Mouse (Mus musculus) liver, embryonic 14.5 days (tissue): ENCODE data around the gene Egln3. TPM values are rescaled to one million over a fixed set of nuclear protein-coding genes. Genes with fewer than 3 reads are reported as not detected.

Experiments
- ATAC-seq: fragments of 200-750 bp; cut with Nextera tagmentation; 2 replicates; pipeline ENCODE4 v1.8.0; 2017; ENCODE audit warnings: moderate number of reproducible peaks, mild to moderate bottlenecking, moderate library complexity; ENCODE audit not compliant: insufficient read depth
- DNase-seq, 3 experiments: peaks; one replicate each; pipeline ENCODE4 v3.0.0-alpha.2; 2012 to 2013; ENCODE audit warnings: low read depth in 3 of 3, low spot score in 3 of 3
- H3K27ac ChIP-seq: fragments of 300-500 bp; sonication (generic); 2 replicates; pipeline ENCODE4 v1.5.1; 2014; ENCODE audit warnings: moderate library complexity, mild to moderate bottlenecking, control low read depth, inconsistent platforms
- H3K27me3 ChIP-seq: fragments of 300-500 bp; sonication (generic); 2 replicates; pipeline ENCODE4 v1.6.1; 2014; ENCODE audit warnings: mild to moderate bottlenecking, low read length, moderate library complexity; ENCODE audit not compliant: control insufficient read depth, insufficient read depth
- H3K36me3 ChIP-seq: fragments of 300-500 bp; sonication (generic); replicated peaks from 2 replicates; pipeline ENCODE4 v1.6.1; 2014; ENCODE audit warnings: low read depth; ENCODE audit not compliant: control insufficient read depth, insufficient read depth
- H3K4me1 ChIP-seq, 2 experiments: fragments of 200-500 bp in 1 of 2; fragments of 300-500 bp in 1 of 2; sonication (generic) in 1 of 2; replicated peaks; 2 replicates each; pipeline ENCODE4 v1.6.1; 2012 to 2014; ENCODE audit warnings: antibody characterized with exemption in 1 of 2, inconsistent platforms in 1 of 2, low read length in 1 of 2; ENCODE audit not compliant: control insufficient read depth in 2 of 2, insufficient read depth in 2 of 2
- H3K4me2 ChIP-seq: fragments of 300-500 bp; sonication (generic); 2 replicates; pipeline ENCODE4 v1.6.1; 2014; ENCODE audit warnings: low read depth, mild to moderate bottlenecking, control low read depth, moderate library complexity
- H3K4me3 ChIP-seq, 2 experiments: fragments of 200-500 bp in 1 of 2; fragments of 300-500 bp in 1 of 2; sonication (generic) in 1 of 2; 2 replicates each; pipeline ENCODE4 v1.5.1; 2012 to 2014; ENCODE audit warnings: low read depth in 2 of 2, low read length in 2 of 2, mild to moderate bottlenecking in 2 of 2, control low read depth in 1 of 2, inconsistent platforms in 1 of 2, moderate library complexity in 1 of 2; ENCODE audit not compliant: insufficient read depth in 1 of 2
- H3K9ac ChIP-seq: fragments of 300-500 bp; sonication (generic); replicated peaks from 2 replicates; pipeline ENCODE4 v1.6.1; 2014; ENCODE audit warnings: mild to moderate bottlenecking, control low read depth, moderate library complexity
- H3K9me3 ChIP-seq: fragments of 300-500 bp; sonication (generic); 2 replicates; pipeline ENCODE4 v1.6.1; 2016; ENCODE audit warnings: low read length, mixed read lengths; ENCODE audit not compliant: control insufficient read depth
- CTCF ChIP-seq: IDR thresholded peaks from 2 replicates; pipeline ENCODE4 v1.5.1; 2016; ENCODE audit warnings: antibody characterized with exemption, low read depth, control low read depth
- EP300 ChIP-seq: IDR thresholded peaks from 2 replicates; pipeline ENCODE4 v1.6.1; 2016; ENCODE audit warnings: antibody characterized with exemption, low read depth
- WGBS: fragments of 180-500 bp; shearing (Covaris S2); extraction: QIAGEN DNeasy Blood & Tissue Kit; methylation state at CpG from one replicate; pipeline ENCODE4 v1.1.7; 2014; ENCODE audit not compliant: insufficient replicate concordance; 5-methylcytosine and 5-hydroxymethylcytosine counted together
- polyA plus RNA-seq, 2 experiments: library from polyadenylated mRNA; depleted of rRNA in 1 of 2; stranded (reverse) in 1 of 2; unstranded in 1 of 2; fragments of >200 nt; fragmentation: Nextera tagmentation in 1 of 2; extraction: Ambion mirVana in 1 of 2; gene quantifications; 2 replicates each; pipeline versions ENCODE4 v1.2.1 to v1.2.3; 2012 to 2014

The Egln3 gene
- polyA plus RNA-seq, 2 experiments = 1.1 to 1.5 TPM

GRCm38 (mm10) chr12:54205195-54205594 lies 1.5 kb upstream of the Egln3 start:
- H3K4me1 ChIP-seq = no peaks in the 10 kb centered on the region
- no peak overlapping the region for H3K4me2 ChIP-seq
- H3K36me3 ChIP-seq = no peaks in the 10 kb centered on the region
- H3K27ac ChIP-seq = no peak overlapping the region
- H3K27me3 ChIP-seq = peaks cover 24% of the 10 kb centered on the region
- 0% methylated on average over 1 of the region's 1 CpGs for WGBS
- TF ChIP-seq EP300 (no peak), CTCF (peak; percentile 57)
- DNase-seq (no peak), ATAC-seq (no peak)
- no peaks in the 10 kb centered on the region for H3K9me3 ChIP-seq
- H3K9ac ChIP-seq = no peak overlapping the region
- H3K4me3 ChIP-seq = no peak overlapping the region

- no peak for DNase-seq
- peak overlapping the region; percentile 53 to 56 for H3K4me3 ChIP-seq
- under 1% methylated on average over 55 of the region's 55 CpGs for WGBS
Measured at GRCm38 (mm10) chr12:54202765-54203655, 650 bp downstream of the Egln3 start.

GRCm38 (mm10) chr12:54202276-54202675 lies 1.4 kb downstream of the Egln3 start:
- no peak for TF ChIP-seq EP300
- H3K36me3 ChIP-seq = no peaks in the 10 kb centered on the region
- ATAC-seq (no peak), DNase-seq (no peak)
- H3K9me3 ChIP-seq = no peaks in the 10 kb centered on the region
- H3K4me3 ChIP-seq = peak overlapping the region; percentile 53 to 56
- H3K27me3 ChIP-seq = peaks cover 24% of the 10 kb centered on the region
- peaks cover 0 to 5% of the 10 kb centered on the region in 2 experiments; a peak in 1 of 4 replicates for H3K4me1 ChIP-seq
- 10% methylated on average over 6 of the region's 6 CpGs for WGBS
- H3K9ac ChIP-seq = no peak overlapping the region
- peak overlapping the region; percentile 67 for H3K4me2 ChIP-seq
- no peak overlapping the region for H3K27ac ChIP-seq

More at GRCm38 (mm10) chr12:54202765-54203655, 650 bp downstream of the Egln3 start:
- no peak for TF ChIP-seq EP300
- no peak for TF ChIP-seq CTCF
- peak overlapping the region; percentile 67 for H3K4me2 ChIP-seq
- H3K36me3 ChIP-seq = no peaks in the 10 kb centered on the region
- ATAC-seq = peak; percentile 47; the same call in 1 of the 2 replicates
- no peak overlapping the region for H3K27ac ChIP-seq
- peaks cover 24% of the 10 kb centered on the region for H3K27me3 ChIP-seq
- H3K9ac ChIP-seq = no peak overlapping the region
- no peaks in the 10 kb centered on the region; a peak in 1 of 4 replicates for H3K4me1 ChIP-seq
- no peaks in the 10 kb centered on the region for H3K9me3 ChIP-seq

GRCm38 (mm10) chr12:54200856-54201255 lies 2.8 kb downstream of the Egln3 start:
- DNase-seq (no peak), ATAC-seq (no peak)
- H3K9ac ChIP-seq = no peak overlapping the region
- 10% methylated on average over 6 of the region's 6 CpGs for WGBS
- H3K4me3 ChIP-seq = no peak overlapping the region
- no peak overlapping the region for H3K27ac ChIP-seq
- H3K36me3 ChIP-seq = no peaks in the 10 kb centered on the region
- no peaks in the 10 kb centered on the region for H3K9me3 ChIP-seq
- H3K4me2 ChIP-seq = no peak overlapping the region
- no peak for TF ChIP-seq EP300
- no peak for TF ChIP-seq CTCF
- peaks cover 0 to 7% of the 10 kb centered on the region in 2 experiments; a peak in 1 of 4 replicates for H3K4me1 ChIP-seq
- peaks cover 24% of the 10 kb centered on the region for H3K27me3 ChIP-seq

- Histone ChIP-seq H3K27me3 (peaks cover 24% of the 10 kb centered on the region), H3K4me2 (no peak overlapping the region), H3K4me3 (no peak overlapping the region), H3K9ac (no peak overlapping the region), H3K4me1 (peaks cover 0 to 7% of the 10 kb centered on the region in 2 experiments; a peak in 1 of 4 replicates), H3K9me3 (no peaks in the 10 kb centered on the region), H3K36me3 (no peaks in the 10 kb centered on the region), H3K27ac (no peak overlapping the region)
- TF ChIP-seq EP300 = no peak
- peak; percentile 29; the same call in 1 of the 2 replicates for TF ChIP-seq CTCF
- DNase-seq (no peak), ATAC-seq (no peak)
- 24% methylated on average over 4 of the region's 4 CpGs for WGBS
Measured at GRCm38 (mm10) chr12:54200172-54200571, 3.5 kb downstream of the Egln3 start.
